Mouse (Mus musculus) heart, postnatal 36 days (tissue): Measurements from ENCODE around the gene Pced1a. TPM values are rescaled to one million over a fixed set of nuclear protein-coding genes. Genes with fewer than 3 reads are reported as not detected.
"Not testable (repeated sequence)": the region's sequence is repeated elsewhere in the genome, so short reads cannot be mapped to it uniquely, and the experiment has no call there.

ENCODE experiments used
- DNase-seq, 2 experiments: peaks; one replicate each; pipeline ENCODE4 v3.0.0; 2021 to 2022
- intact Hi-C: fragments of 180-260 bp; cut with DNase I; formaldehyde crosslinking; loops from one replicate; pipeline ENCODE4 v1.15.1; 2025
- total RNA-seq, 2 experiments: library from RNA; stranded (reverse); gene quantifications; 2 replicates each; pipeline ENCODE4 v1.2.3; 2021

The Pced1a gene
- total RNA-seq, 2 experiments from 2014 or later = 4.9 to 5.3 TPM

- peak; percentile 19 to 29 for DNase-seq
- intact Hi-C loops = no loop called here
Measured at GRCm38 (mm10) chr2:130397186-130397985, 27.1 kb downstream of the Pced1a start, which contains the start of gene Cpxm1. TSS of gene Cpxm1 (minus strand) at chr2:130397574.

- intact Hi-C loops = no loop called here
- no peak for DNase-seq
Measured at GRCm38 (mm10) chr2:130395696-130396095, 28.8 kb downstream of the Pced1a start.

DNA sequence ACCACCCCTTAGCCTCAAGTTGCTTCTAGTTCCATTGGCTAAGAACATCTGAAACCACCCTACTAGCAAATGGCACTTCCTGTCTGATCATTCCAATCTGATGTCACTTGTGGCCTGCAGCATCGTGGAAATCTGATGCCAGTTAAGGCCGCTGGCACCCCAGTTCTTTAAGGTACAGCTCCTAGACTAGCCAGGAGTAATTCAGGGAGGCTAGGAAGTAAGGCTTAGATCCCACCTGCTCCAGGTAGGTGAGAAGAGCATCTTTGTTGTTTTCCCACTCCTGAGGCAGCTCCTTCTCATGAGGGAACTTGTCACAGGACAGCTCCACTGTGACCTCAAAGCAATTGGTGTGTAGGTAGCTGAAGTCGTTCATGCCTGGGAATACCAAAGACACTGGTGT is 31.7 kb downstream of the Pced1a start:
- no peak for DNase-seq
- intact Hi-C loops = no loop called here

- DNase-seq = no peak
- intact Hi-C loops = no loop called here
Measured at GRCm38 (mm10) chr2:130390993-130391625, 33.4 kb downstream of the Pced1a start.

- DNase-seq = no peak
- intact Hi-C loops = no loop called here
Measured at GRCm38 (mm10) chr2:130388796-130389195, 35.7 kb downstream of the Pced1a start.

GRCm38 (mm10) chr2:130386212-130386611 is 38.3 kb downstream of the Pced1a start:
- DNase-seq = no peak
- intact Hi-C loops = no loop called here

DNA sequence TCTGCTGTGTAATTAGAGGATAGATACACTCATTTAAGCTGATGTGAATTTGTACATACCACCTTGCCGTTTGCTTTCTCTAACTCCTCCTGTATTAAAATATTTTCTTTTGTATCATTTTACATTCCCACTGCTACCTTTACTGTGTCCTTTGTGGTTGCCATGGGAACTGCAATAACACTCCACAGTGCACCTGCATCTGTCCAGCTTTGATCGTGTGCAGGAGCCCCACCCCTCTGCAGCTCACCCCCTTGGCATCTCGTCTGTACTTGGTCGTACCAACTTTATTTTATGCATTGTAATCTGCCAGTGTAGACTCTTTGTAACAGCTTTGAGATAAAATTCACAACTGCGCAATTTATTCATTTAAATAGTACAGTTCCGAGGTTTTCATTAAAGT is 40.6 kb downstream of the Pced1a start:
- DNase-seq = no peak
- intact Hi-C loops = no loop called here

GRCm38 (mm10) chr2:130383205-130383604 is 41.3 kb downstream of the Pced1a start:
- intact Hi-C loops = no loop called here
- DNase-seq = no peak

- no peak for DNase-seq
- intact Hi-C loops = no loop called here
Measured at GRCm38 (mm10) chr2:130374951-130375350, 49.5 kb downstream of the Pced1a start.

DNA sequence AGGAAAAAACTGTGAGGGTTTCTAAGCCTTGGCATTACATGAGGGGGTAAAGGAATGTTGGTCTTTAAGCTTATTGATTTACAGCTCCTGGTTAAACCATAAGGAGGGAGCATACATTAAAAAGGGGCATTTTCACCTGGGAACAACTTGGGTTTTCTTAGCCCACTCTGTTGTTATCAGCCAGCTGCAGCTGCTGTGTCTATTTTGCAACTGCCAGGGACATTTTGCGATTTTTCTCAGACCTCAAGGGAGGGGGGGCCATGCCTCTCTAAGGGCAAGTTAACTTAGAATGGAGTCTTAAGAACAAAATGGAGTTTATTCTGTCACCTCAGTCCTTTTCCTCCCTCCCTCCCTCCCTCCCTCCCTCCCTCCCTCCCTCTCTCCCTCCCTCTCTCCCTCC is 51.5 kb downstream of the Pced1a start:
- DNase-seq, intact Hi-C loops: not testable (repeated sequence)

GRCm38 (mm10) chr2:130367386-130367785 is 57.1 kb downstream of the Pced1a start:
- intact Hi-C loops = no loop called here

More at GRCm38 (mm10) chr2:130367386-130367785, 57.1 kb downstream of the Pced1a start:
- DNase-seq = no peak

Other genes starting within 250 kb of the Pced1a start
- gene Snrpb, start 245.3 kb downstream of the Pced1a start, total RNA-seq = 100 to 1,000 TPM; 138 to 147 TPM
- gene Tmc2, start 229.5 kb downstream of the Pced1a start, total RNA-seq = not detected
- gene Nop56, start 150.3 kb downstream of the Pced1a start, total RNA-seq = 10 to 100 TPM; 31.6 to 36.7 TPM
- gene Idh3b, start 140.2 kb downstream of the Pced1a start, total RNA-seq = 100 to 1,000 TPM; 794 to 801 TPM
- gene Ebf4, start 129.5 kb downstream of the Pced1a start, total RNA-seq = under 1 TPM; 0.47 to 0.60 TPM
- 1 to 10 TPM; 3.4 to 4.7 TPM for gene Cpxm1, start 27.1 kb downstream of the Pced1a start, total RNA-seq
- not detected for gene Gm28372, start 19.5 kb downstream of the Pced1a start, total RNA-seq
- not detected for gene 1700020A23Rik, start 19.4 kb downstream of the Pced1a start, total RNA-seq
- not detected for gene Tmem239, start 18.2 kb downstream of the Pced1a start, total RNA-seq
- 10 to 100 TPM; 25.2 to 30.7 TPM for gene Vps16, start 362 bp downstream of the Pced1a start, total RNA-seq
- 10 to 100 TPM; 48.6 to 49.0 TPM for gene Ptpra, start 25.6 kb upstream of the Pced1a start, total RNA-seq
- 10 to 100 TPM; 66.1 to 70.0 TPM for gene Mrps26, start 139.0 kb upstream of the Pced1a start, total RNA-seq
- not detected for gene Oxt, start 151.5 kb upstream of the Pced1a start, total RNA-seq
- 1 to 10 TPM in 1 of 2 experiments, under 1 TPM in 1; 0.68 to 4.8 TPM for gene Avp, start 157.9 kb upstream of the Pced1a start, total RNA-seq
- gene Fastkd5, start 205.3 kb upstream of the Pced1a start, total RNA-seq = 1 to 10 TPM; 7.1 to 8.0 TPM
- gene Ubox5, start 205.3 kb upstream of the Pced1a start, total RNA-seq = 1 to 10 TPM; 3.7 to 4.1 TPM
- gene Lzts3, start 218.1 kb upstream of the Pced1a start, total RNA-seq = 1 to 10 TPM; 4.3 to 5.8 TPM
- gene Ddrgk1, start 240.0 kb upstream of the Pced1a start, total RNA-seq = 10 to 100 TPM; 81.3 to 87.0 TPM
- 10 to 100 TPM; 17.9 to 18.7 TPM for gene Itpa, start 242.9 kb upstream of the Pced1a start, total RNA-seq